Mouse (Mus musculus): ENCODE measurements around the gene Ntn3.

- TF ChIP-seq CHD2 (IDR thresholded peaks at IDR 0.05; ENCODE audit: low read depth, low read length) (no peak), HCFC1 (IDR thresholded peaks at IDR 0.05; ENCODE audit: borderline replicate concordance, insufficient read depth, low read length) (no peak), MAFK (IDR thresholded peaks at IDR 0.05; ENCODE audit: insufficient read depth, low read depth, low read length) (no peak), ZNF384 (IDR thresholded peaks at IDR 0.05; ENCODE audit: low read depth, low read length) (no peak), ZC3H11A (IDR thresholded peaks at IDR 0.05; ENCODE audit: borderline replicate concordance, low read depth, low read length) (no peak)
Observed at GRCm38 (mm10) chr17:24208641-24209042, 689 bp downstream of the Ntn3 start.
